Mouse (Mus musculus) heart, adult 10 weeks (tissue): ENCODE results near the gene Rubcn. TPM values are rescaled to one million over a fixed set of nuclear protein-coding genes. Genes with fewer than 3 reads are reported as not detected.

Source experiments
- polyA plus RNA-seq: library from polyadenylated mRNA; stranded (reverse); fragments of 350-450 nt; fragmentation: Illumina TruSeq; extraction: RNeasy Lipid Tissue Mini Kit (QIAGEN cat#74804); gene quantifications from one replicate; pipeline ENCODE4 v1.2.3, GENCODE M21; 2014; ENCODE audit warnings: low read depth, low replicate concordance

Gene Rubcn
- 34.1 TPM for polyA plus RNA-seq

DNA sequence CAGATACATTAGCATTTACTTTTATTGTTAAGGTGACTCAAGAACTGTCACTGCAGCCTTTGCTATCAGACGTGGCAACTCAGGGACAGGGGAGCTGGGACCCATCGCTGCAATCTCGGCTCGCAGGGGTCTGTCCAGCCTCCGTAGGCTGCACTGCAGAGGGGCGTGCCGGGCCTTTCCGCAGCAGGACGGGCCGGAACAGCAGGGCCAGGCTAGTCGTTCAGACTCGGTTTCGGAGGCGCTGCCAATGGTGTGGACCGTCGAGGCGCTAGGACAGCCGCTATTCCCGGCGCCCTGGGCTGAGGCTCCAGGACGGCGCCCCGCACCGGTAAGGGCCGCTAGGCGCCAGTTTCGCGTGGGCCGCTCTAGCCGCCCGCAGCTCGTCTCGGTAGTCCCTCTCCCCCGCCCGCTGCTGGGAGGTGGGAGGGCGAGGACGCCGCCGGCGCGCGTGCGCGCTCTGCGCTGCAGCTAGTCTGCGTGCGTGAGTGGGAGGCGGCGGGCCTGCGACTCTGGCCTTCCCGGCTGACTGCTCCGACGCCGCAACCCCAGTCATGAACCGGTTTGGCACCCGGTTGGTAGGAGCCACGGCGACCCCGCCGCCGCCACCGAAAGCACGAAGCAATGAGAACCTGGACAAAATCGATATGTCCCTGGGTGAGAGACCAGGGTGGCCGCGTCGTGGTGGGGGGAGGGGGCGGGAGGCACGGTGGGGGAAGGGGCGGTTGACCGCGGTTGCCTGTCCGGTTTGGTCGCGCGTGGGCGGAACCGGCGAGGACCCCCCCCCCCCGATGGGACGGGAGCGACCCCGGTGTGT is at the start of gene Rubcn, which contains the start of gene Fyttd1:
Gene Rubcn (minus strand): TSS at position 424 of the 814 bp plus-strand sequence.
Gene Fyttd1 (plus strand): TSS at position 158 of the 814 bp plus-strand sequence.

DNA sequence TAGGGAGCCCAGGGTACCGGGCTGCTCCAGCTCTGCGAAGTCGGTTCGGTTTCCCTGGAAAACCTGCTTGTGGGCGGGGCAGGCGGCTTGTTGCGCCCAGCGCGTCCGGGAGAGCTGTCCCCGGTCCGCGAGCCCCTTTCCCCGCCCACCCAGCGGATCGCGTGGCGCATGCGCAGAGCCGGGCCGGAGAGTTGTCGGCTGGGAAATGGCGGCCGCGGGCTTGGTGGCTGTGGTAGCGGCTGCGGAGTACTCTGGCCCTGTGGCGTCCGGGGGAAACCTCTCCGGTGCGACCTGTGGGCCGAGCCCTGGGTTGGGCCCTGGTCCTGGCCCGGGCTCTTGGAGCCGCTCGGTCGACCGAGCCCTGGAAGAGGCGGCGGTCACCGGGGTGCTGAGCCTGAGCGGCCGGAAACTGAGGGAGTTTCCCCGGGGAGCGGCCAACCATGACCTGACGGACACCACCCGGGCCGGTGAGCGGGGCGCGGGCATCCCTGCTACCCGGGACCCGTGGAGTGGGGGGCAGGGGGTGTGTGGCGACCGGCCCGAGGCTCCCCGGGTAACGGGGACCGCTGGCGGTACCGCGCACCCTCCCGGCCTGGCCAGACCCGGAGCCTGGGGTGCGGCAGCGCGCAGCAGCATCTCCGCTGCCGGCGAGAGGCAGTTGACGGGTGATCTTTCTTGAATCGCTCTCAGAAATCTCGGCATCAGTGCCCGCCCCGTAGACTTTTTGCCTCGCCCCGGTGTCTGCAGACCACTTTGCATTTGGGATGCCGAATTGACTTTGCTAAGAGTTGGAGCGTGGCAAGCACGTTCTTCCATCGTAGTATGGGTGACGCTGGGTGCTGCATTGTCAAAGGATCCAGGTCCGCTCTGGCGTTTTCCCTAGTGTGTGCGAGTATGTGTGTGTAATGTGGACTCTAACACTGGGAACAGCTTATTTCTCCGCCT is 36.6 kb upstream of the Rubcn start, which contains the start of gene Lrch3:
Gene Lrch3 (plus strand): TSS at position 164 of the 945 bp plus-strand sequence.

DNA sequence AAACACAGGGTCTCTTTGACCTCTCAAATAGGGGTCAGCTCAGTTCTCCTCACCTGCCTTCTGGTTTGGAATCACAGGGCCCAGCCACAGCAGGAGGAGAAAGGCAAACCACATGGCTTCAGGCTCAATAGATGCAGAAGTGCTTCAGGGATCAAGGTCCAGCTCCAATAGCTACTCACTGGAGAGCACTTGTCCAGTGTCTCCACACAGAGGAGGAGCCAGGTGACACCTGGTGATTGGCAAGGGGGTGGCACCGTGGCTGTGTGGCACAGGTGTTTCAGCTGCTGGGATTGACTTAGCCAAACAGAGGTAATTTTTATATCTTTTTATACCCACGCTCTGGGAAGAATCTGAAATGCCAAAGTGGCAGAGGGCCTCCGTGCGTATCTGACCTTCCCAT is 67.2 kb downstream of the Rubcn start, which contains the start of gene Smbd1:
Gene Smbd1 (minus strand): TSS at position 157 of the 400 bp plus-strand sequence.

DNA sequence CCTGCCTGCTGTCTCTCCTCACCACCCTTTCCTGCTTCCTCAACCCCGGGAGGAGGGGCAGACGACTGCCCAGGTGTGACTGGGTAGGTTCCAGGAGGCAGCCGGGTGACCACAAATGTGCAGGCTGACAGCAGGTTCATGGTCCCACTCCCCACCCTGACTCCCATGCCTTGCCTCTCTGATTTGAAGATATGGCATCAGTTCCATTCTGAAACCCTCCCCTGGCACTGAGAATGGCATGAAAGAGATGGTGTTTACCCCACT is 80.2 kb downstream of the Rubcn start, which contains the start of gene Muc20:
Gene Muc20 (minus strand): TSS at position 10 of the 264 bp plus-strand sequence.

Other genes starting within 250 kb of the Rubcn start
- gene Tnk2, start 233.9 kb downstream of the Rubcn start, polyA plus RNA-seq = 17.3 TPM
- gene Muc4, start 141.9 kb downstream of the Rubcn start, polyA plus RNA-seq = 0.18 TPM
- not detected for gene Muc20, start 80.3 kb downstream of the Rubcn start, polyA plus RNA-seq
- not detected for gene Smbd1, start 67.3 kb downstream of the Rubcn start, polyA plus RNA-seq
- gene Fyttd1, start 266 bp downstream of the Rubcn start, polyA plus RNA-seq = 67.7 TPM
- 17.9 TPM for gene Lrch3, start 36.3 kb upstream of the Rubcn start, polyA plus RNA-seq
- 0.92 TPM for gene Iqcg, start 178.5 kb upstream of the Rubcn start, polyA plus RNA-seq
- 696 TPM for gene Rpl35a, start 178.7 kb upstream of the Rubcn start, polyA plus RNA-seq
- gene Lmln, start 184.8 kb upstream of the Rubcn start, polyA plus RNA-seq = 1.8 TPM